Mouse (Mus musculus) hindbrain, postnatal 0 days (tissue): ENCODE measurements around the gene Dennd2c. TPM values are rescaled to one million over a fixed set of nuclear protein-coding genes. Genes with fewer than 3 reads are reported as not detected.

Experiments used
- ATAC-seq: fragments of 200-750 bp; cut with Nextera tagmentation; 2 replicates; pipeline ENCODE4 v1.8.0; 2017; ENCODE audit warnings: mild to moderate bottlenecking, moderate TSS enrichment, moderate library complexity
- DNase-seq: peaks from one replicate; pipeline ENCODE4 v3.0.0-alpha.2; 2015; ENCODE audit warnings: low spot score
- H3K27ac ChIP-seq: fragments of 300-500 bp; sonication (generic); 2 replicates; pipeline ENCODE4 v1.5.1; 2014; ENCODE audit warnings: mild to moderate bottlenecking
- H3K27me3 ChIP-seq: fragments of 300-500 bp; sonication (generic); 2 replicates; pipeline ENCODE4 v1.6.1; 2014; ENCODE audit warnings: low read length, mixed read lengths; ENCODE audit not compliant: insufficient read depth
- H3K36me3 ChIP-seq: fragments of 300-500 bp; sonication (generic); 2 replicates; pipeline ENCODE4 v1.6.1; 2014; ENCODE audit warnings: low read length, mixed read lengths; ENCODE audit not compliant: insufficient read depth
- H3K4me1 ChIP-seq: fragments of 300-500 bp; sonication (generic); 2 replicates; pipeline ENCODE4 v1.6.1; 2014; ENCODE audit warnings: antibody characterized with exemption, low read length, mixed read lengths; ENCODE audit not compliant: insufficient read depth
- H3K4me2 ChIP-seq: fragments of 300-500 bp; sonication (generic); 2 replicates; pipeline ENCODE4 v1.6.1; 2014; ENCODE audit warnings: low read depth, mild to moderate bottlenecking, low read length, moderate library complexity, mixed read lengths
- H3K4me3 ChIP-seq: fragments of 300-500 bp; sonication (generic); 2 replicates; pipeline ENCODE4 v1.5.1; 2014; ENCODE audit warnings: low read length
- H3K9ac ChIP-seq: fragments of 300-500 bp; sonication (generic); replicated peaks from 2 replicates; pipeline ENCODE4 v1.6.1; 2014; ENCODE audit warnings: mild to moderate bottlenecking, low read length, moderate library complexity, mixed read lengths
- H3K9me3 ChIP-seq: fragments of 300-500 bp; sonication (generic); 2 replicates; pipeline ENCODE4 v1.6.1; 2016; ENCODE audit warnings: low read length, mixed read lengths
- CTCF ChIP-seq: IDR thresholded peaks from 2 replicates; pipeline ENCODE4 v1.5.1; 2016; ENCODE audit warnings: antibody characterized with exemption, control low read depth, low read depth
- WGBS: fragments of 180-500 bp; shearing (Covaris S2); extraction: QIAGEN DNeasy Blood & Tissue Kit; methylation state at CpG from one replicate; pipeline ENCODE4 v1.1.7; 2014; 5-methylcytosine and 5-hydroxymethylcytosine counted together
- polyA plus RNA-seq: library from polyadenylated mRNA; unstranded; fragments of >200 nt; fragmentation: Nextera tagmentation; extraction: Ambion mirVana; gene quantifications from 2 replicates; pipeline ENCODE4 v1.2.1, GENCODE M21; 2015
- total RNA-seq: library from RNA; depleted of rRNA; stranded (reverse); fragments of >200 nt; gene quantifications from 2 replicates; pipeline ENCODE4 v1.2.3, GENCODE M21; 2014

Gene Dennd2c
- total and polyA plus RNA-seq, 2 experiments from 2014 or later: 0.79 to 0.94 TPM

DNA sequence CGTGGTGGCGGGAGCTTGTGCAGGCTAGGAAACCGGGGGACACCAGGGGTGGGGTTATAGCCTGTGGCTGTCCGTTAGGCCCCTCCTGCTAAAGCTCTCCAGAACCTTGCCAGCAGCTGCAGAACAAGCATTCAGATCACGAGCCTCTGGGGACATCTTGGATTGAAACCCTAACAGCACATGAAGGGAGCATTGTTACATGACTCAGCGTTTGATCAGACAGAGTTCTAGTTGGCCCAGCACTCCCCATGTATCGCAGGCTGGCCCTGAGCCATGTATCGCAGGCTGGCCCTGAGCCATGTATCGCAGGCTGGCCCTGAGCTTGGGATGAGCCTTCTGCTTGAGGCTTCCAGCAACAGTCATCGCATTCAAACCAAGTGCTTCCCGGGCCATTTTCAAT, 38.9 kb downstream of the Dennd2c start:
- TF ChIP-seq CTCF: no peak
- Histone ChIP-seq H3K4me2 (no peak overlapping the region), H3K4me3 (no peak overlapping the region), H3K9ac (no peak overlapping the region), H3K27ac (no peak overlapping the region), H3K27me3 (no peaks in the 10 kb centered on the region), H3K36me3 (no peaks in the 10 kb centered on the region), H3K4me1 (no peaks in the 10 kb centered on the region), H3K9me3 (no peaks in the 10 kb centered on the region)
- ATAC-seq: no peak
- 81% methylated on average over 11 of the region's 11 CpGs for WGBS
- DNase-seq: no peak

DNA sequence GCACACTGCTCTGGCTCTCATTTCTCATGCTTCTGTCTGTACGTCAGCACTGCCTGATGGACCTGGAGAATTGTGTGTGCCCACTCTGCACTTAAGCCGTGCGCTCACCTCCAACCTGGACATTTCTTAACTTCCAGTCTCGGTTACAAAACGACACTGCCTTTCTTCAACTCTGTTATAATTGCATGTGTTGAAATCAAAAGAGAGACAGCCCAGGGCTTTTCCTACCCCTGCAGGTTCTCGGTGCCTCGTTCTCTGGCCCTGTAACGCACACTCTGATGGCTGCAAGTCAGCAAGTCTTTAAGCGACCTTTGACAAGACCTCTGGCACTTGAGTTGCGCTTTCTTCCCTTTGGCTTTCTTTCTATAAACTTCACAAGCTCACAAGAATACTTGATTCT, 40.0 kb downstream of the Dennd2c start:
- Histone ChIP-seq H3K36me3 (no peaks in the 10 kb centered on the region), H3K27me3 (no peaks in the 10 kb centered on the region), H3K4me3 (no peak overlapping the region), H3K4me2 (no peak overlapping the region), H3K9me3 (no peaks in the 10 kb centered on the region), H3K4me1 (no peaks in the 10 kb centered on the region), H3K9ac (no peak overlapping the region), H3K27ac (no peak overlapping the region)
- 85% methylated on average over 10 of the region's 10 CpGs for WGBS
- no peak for TF ChIP-seq CTCF
- DNase-seq (no peak), ATAC-seq (no peak)

DNA sequence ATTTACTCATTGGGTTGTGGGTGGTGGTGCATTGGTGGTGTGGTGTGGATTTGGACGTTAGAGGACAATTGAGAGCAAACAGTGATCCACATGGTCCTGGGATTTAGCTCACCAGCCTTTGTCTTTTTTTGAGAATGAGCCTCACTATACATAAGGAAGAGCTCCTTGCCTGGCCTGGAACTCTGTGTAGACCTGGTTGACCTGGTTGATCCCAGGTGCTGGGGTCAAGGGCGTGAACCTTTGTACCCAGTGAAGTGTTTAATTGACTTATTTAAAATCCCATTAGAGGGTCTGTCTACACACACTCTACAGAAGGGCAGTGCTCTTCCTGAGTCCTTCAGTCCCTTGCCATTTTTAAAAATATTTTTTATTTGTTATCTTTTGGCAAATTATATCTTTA, 42.9 kb downstream of the Dennd2c start:
- 83% methylated on average over 2 of the region's 2 CpGs for WGBS
- no peak overlapping the region for H3K9ac ChIP-seq
- no peak overlapping the region for H3K4me2 ChIP-seq
- no peaks in the 10 kb centered on the region for H3K27me3 ChIP-seq
- H3K4me3 ChIP-seq: no peak overlapping the region
- H3K4me1 ChIP-seq: no peaks in the 10 kb centered on the region
- H3K27ac ChIP-seq: no peak overlapping the region
- H3K9me3 ChIP-seq: no peaks in the 10 kb centered on the region
- H3K36me3 ChIP-seq: no peaks in the 10 kb centered on the region
- no peak for DNase-seq
- ATAC-seq: no peak
- TF ChIP-seq CTCF: no peak

DNA sequence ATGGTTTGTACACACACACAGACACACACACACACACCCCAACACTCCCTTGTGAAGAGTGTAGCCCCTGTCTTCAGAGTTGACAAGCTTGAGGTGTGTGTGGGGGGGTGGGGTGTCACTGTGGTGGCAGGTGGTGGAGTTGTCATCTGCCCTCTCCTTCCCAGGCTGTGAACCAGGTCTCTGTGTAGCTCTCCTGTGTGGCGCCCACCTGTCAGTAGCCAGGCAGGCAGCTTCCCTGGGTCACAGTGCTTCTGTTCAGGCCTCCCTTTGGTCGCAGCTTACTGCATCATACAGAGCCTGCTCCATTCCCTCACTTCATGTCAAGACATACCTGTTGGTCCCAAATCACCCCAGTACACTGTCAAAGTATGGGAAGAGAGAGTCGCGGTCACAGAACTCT, 43.4 kb downstream of the Dennd2c start:
- no peak for TF ChIP-seq CTCF
- DNase-seq: no peak

GRCm38 (mm10) chr3:103146330-103147166, 44.1 kb downstream of the Dennd2c start:
- Histone ChIP-seq H3K27ac (no peak overlapping the region), H3K9ac (no peak overlapping the region), H3K9me3 (no peaks in the 10 kb centered on the region), H3K36me3 (no peaks in the 10 kb centered on the region), H3K27me3 (no peaks in the 10 kb centered on the region), H3K4me2 (no peak overlapping the region), H3K4me1 (no peaks in the 10 kb centered on the region), H3K4me3 (no peak overlapping the region)
- DNase-seq (peak; percentile 2), ATAC-seq (0 out of 2 replicates have a peak, but pooled peaks have one; percentile 38)
- 54% methylated on average over 23 of the region's 23 CpGs for WGBS
- no peak for TF ChIP-seq CTCF

More for the DNA sequence above, 43.4 kb downstream of the Dennd2c start:
- ATAC-seq: no peak
- Histone ChIP-seq H3K36me3 (no peaks in the 10 kb centered on the region), H3K4me2 (no peak overlapping the region), H3K4me3 (no peak overlapping the region), H3K4me1 (no peaks in the 10 kb centered on the region), H3K9me3 (no peaks in the 10 kb centered on the region), H3K27ac (no peak overlapping the region), H3K9ac (no peak overlapping the region), H3K27me3 (no peaks in the 10 kb centered on the region)
- 75% methylated on average over 4 of the region's 4 CpGs for WGBS

DNA sequence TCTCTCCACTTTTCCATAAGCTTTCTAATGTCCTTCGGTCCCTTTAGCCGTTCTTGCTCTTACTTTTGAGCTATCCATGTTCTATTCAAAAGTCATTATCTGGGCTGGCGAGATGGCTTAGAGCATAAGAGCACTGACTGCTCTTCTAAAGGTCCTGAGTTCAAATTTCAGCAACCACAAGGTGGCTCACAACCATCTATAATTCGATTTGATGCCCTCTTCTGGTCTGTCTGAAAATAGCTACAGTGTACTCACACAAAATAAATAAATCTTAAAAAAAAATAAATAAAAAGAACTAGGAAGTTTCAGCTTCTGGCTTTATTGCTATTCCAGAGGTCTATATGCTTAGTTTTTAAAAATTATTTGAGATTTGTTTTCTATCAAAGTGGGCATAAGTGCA, 45.4 kb downstream of the Dennd2c start:
- ATAC-seq: no peak
- H3K27me3 ChIP-seq: no peaks in the 10 kb centered on the region
- no peaks in the 10 kb centered on the region for H3K9me3 ChIP-seq
- 88% methylated on average over 4 of the region's 4 CpGs for WGBS
- no peaks in the 10 kb centered on the region for H3K4me1 ChIP-seq
- H3K4me3 ChIP-seq: no peak overlapping the region
- H3K4me2 ChIP-seq: no peak overlapping the region
- H3K9ac ChIP-seq: no peak overlapping the region
- DNase-seq: no peak
- peak; percentile 7; the same call in 1 of the 2 replicates for TF ChIP-seq CTCF
- no peaks in the 10 kb centered on the region for H3K36me3 ChIP-seq
- no peak overlapping the region for H3K27ac ChIP-seq

DNA sequence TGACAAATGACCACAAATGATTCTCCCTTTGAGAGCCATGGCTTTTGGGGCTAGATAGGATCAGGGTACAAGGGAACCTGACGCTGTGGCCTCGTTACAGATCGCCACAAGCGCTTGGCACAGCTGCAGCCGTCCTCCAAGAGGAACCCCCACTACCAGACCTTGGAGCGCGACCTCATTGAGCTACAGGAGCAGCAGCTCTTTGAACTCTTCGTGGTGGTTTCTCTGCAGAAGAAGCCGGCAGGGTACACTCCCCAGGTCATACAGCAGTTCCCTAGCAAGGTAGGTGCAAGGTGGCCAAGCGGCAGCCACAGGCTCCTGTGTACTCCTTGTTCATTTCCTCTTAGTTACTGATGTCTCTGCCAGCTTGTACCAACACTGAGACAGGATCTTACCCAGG, 46.5 kb downstream of the Dennd2c start:
- Histone ChIP-seq H3K9me3 (no peaks in the 10 kb centered on the region), H3K27ac (no peak overlapping the region), H3K27me3 (no peaks in the 10 kb centered on the region), H3K4me1 (no peaks in the 10 kb centered on the region), H3K36me3 (no peaks in the 10 kb centered on the region), H3K4me3 (no peak overlapping the region), H3K4me2 (no peak overlapping the region), H3K9ac (no peak overlapping the region)
- no peak for ATAC-seq
- no peak for DNase-seq
- TF ChIP-seq CTCF: no peak
- WGBS: 85% methylated on average over 10 of the region's 10 CpGs
